Mouse (Mus musculus): ENCODE measurements around the gene Tuba1c. TPM values are rescaled to one million over a fixed set of nuclear protein-coding genes. Genes with fewer than 3 reads are reported as not detected.
A peak's percentile ranks its signal among the peaks of the same experiment; 100 is the strongest.

The Tuba1c gene
- total and polyA plus RNA-seq, 3 experiments = 129 to 163 TPM; not detected in 1

GRCm38 (mm10) chr15:99025414-99025813 lies 4.3 kb upstream of the Tuba1c start (continued):
- no peak for TF ChIP-seq MYB (IDR thresholded peaks at IDR 0.05; ENCODE audit: low read depth, low read length)
- TF ChIP-seq CTCF (IDR thresholded peaks at IDR 0.05 in 2 of 3, conservative IDR thresholded peaks at IDR 0.05 in 1 of 3; ENCODE audit: control insufficient read depth in 1 of 3, insufficient read depth in 1 of 3, low read depth in 2 of 3, low read length in 3 of 3, poor library complexity in 1 of 3, severe bottlenecking in 1 of 3) = no peak
- no peak for TF ChIP-seq CHD2 (IDR thresholded peaks at IDR 0.05; ENCODE audit: low read length)
- no peak for TF ChIP-seq E2F4 (IDR thresholded peaks at IDR 0.05; ENCODE audit: borderline replicate concordance, low read depth, low read length)
- no peak for TF ChIP-seq TCF12 (IDR thresholded peaks at IDR 0.05; ENCODE audit: low read depth, low read length)

- no peaks in the 10 kb centered on the region for H3K27me3 ChIP-seq (ENCODE audit: control insufficient read depth in 1 of 2, insufficient read depth in 2 of 2, low read length in 2 of 2)
- H3K4me3 ChIP-seq (ENCODE audit: control insufficient read depth in 1 of 2, insufficient read depth in 1 of 2, low read depth in 2 of 2, low read length in 2 of 2) = no peak overlapping the region
- peaks cover 0 to 10% of the 10 kb centered on the region in 2 experiments; a peak in 2 of 4 replicates for H3K36me3 ChIP-seq (ENCODE audit: control insufficient read depth in 1 of 2, insufficient read depth in 2 of 2, low read length in 2 of 2)
- TF ChIP-seq HCFC1 (IDR thresholded peaks at IDR 0.05; ENCODE audit: low read depth, low read length) (0 out of 2 replicates have a peak, but pooled peaks have one; percentile 51), ETS1 (IDR thresholded peaks at IDR 0.05; ENCODE audit: low read depth, low read length) (no peak), SIN3A (IDR thresholded peaks at IDR 0.05; ENCODE audit: low read length) (peak; percentile 70), POLR2AphosphoS2 (IDR thresholded peaks at IDR 0.05; ENCODE audit: low read length) (no peak), SMC3 (IDR thresholded peaks at IDR 0.05; ENCODE audit: low read depth, low read length) (peak; percentile 64), TBP (IDR thresholded peaks at IDR 0.05; ENCODE audit: low read depth, low read length) (peak; percentile 77; the same call in 1 of the 2 replicates), MXI1 (IDR thresholded peaks at IDR 0.05; ENCODE audit: low read depth, low read length) (peak; percentile 60), RAD21 (IDR thresholded peaks at IDR 0.05; ENCODE audit: low read depth, low read length) (peak; percentile 60), ZC3H11A (IDR thresholded peaks at IDR 0.05; ENCODE audit: low read depth, low read length) (no peak), CTCF (IDR thresholded peaks at IDR 0.05 in 2 of 3, conservative IDR thresholded peaks at IDR 0.05 in 1 of 3; ENCODE audit: control insufficient read depth in 1 of 3, insufficient read depth in 1 of 3, low read depth in 2 of 3, low read length in 3 of 3, poor library complexity in 1 of 3, severe bottlenecking in 1 of 3) (peak; percentile 80 to 95 (median 91)), ZNF384 (IDR thresholded peaks at IDR 0.05; ENCODE audit: low read depth, low read length) (peak; percentile 70; the same call in 1 of the 2 replicates), RCOR1 (IDR thresholded peaks at IDR 0.05; ENCODE audit: low read depth, low read length) (peak; percentile 52; the same call in 1 of the 2 replicates), BHLHE40 (IDR thresholded peaks at IDR 0.05; ENCODE audit: borderline replicate concordance, low read depth, low read length) (no peak), USF2 (IDR thresholded peaks at IDR 0.05; ENCODE audit: borderline replicate concordance in 1 of 2, insufficient read depth in 1 of 2, low read depth in 1 of 2, low read length in 2 of 2) (no peak), MYC (IDR thresholded peaks at IDR 0.05; ENCODE audit: low read depth, low read length) (peak; percentile 56)
- peaks cover 13% of the 10 kb centered on the region for H3K79me2 ChIP-seq (ENCODE audit: control insufficient read depth, insufficient read depth, low read length, poor library complexity)
- H3K27ac ChIP-seq (ENCODE audit: control insufficient read depth, low read depth, low read length) = no peak overlapping the region
- no peaks in the 10 kb centered on the region for H3K9me3 ChIP-seq (replicated peaks; ENCODE audit: insufficient read depth, low read length)
- peak; percentile 96 for DNase-seq (ENCODE audit: low read depth, low spot score)
- no peak overlapping the region for H3K9ac ChIP-seq (ENCODE audit: control insufficient read depth, low read depth, low read length, poor library complexity, severe bottlenecking)
- H3K4me1 ChIP-seq (ENCODE audit: control insufficient read depth in 1 of 2, insufficient read depth in 2 of 2, low read length in 2 of 2) = peaks cover 3 to 5% of the 10 kb centered on the region in 2 experiments; a peak in 3 of 4 replicates
Observed at GRCm38 (mm10) chr15:99026259-99026658, 3.4 kb upstream of the Tuba1c start.
